Mouse (Mus musculus) spleen, adult 2 months (tissue): Measurements from ENCODE around the gene Nudt12.

ENCODE experiments used
- CTCF ChIP-seq: fragments of 200-500 bp; IDR thresholded peaks from 2 replicates; pipeline ENCODE4 v1.5.1; 2011; ENCODE audit warnings: mild to moderate bottlenecking, inconsistent platforms; ENCODE audit not compliant: insufficient read depth, insufficient read length, insufficient replicate concordance; ENCODE audit errors: extremely low read depth
- POLR2A ChIP-seq: fragments of 200-500 bp; IDR thresholded peaks from 2 replicates; pipeline ENCODE4 v1.6.1; 2011; ENCODE audit warnings: low read depth, low read length, inconsistent platforms

GRCm38 (mm10) chr17:59023971-59024370 is 10.8 kb upstream of the Nudt12 start:
- TF ChIP-seq CTCF (no peak), POLR2A (no peak)
